In the genomic region with DNA sequence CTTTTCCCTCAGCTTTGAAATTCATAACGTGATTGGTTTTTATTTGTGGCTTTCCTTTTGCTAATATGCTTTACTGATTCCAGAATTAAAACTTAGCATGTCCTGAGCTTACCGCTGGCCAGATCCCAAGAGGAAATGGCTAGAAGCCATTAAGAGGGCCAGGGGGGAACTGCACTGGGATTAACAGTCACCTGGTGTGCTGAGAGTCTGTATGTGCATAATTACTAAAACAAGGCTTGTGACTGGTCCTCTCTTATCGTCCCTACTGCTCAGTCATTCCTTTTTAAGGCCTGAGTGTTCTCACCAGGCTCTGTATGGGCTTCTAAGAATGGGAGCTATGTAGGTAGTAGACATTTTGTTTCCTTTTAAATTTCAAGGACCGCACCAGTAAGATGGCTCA, we compare ENCODE assay signal across 8 mouse cellular contexts. TPM values are rescaled to one million over a fixed set of nuclear protein-coding genes. Genes with fewer than 3 reads are reported as not detected.
DNase-seq lines count a peak whose midpoint lies in the region; ATAC-seq and TF ChIP-seq lines count a peak whose summit lies in the region.

No protein-coding gene starts in this region.

- no peaks in the 10 kb centered on the region for H3K27me3 ChIP-seq in liver, embryonic 13.5 days
- no peaks in the 10 kb centered on the region for H3K27me3 ChIP-seq in heart, embryonic 16.5 days (ENCODE audit: control insufficient read depth, insufficient read depth, low read length)
- H3K27me3 ChIP-seq in small intestine, adult 2 months (ENCODE audit: control insufficient read depth, insufficient read depth, low read length): no peaks in the 10 kb centered on the region
- H3K27me3 ChIP-seq in hindbrain, embryonic 14.5 days (ENCODE audit: control insufficient read depth, insufficient read depth, low read length): no peaks in the 10 kb centered on the region

- no peak overlapping the region for H3K4me2 ChIP-seq in liver, embryonic 13.5 days
- no peak overlapping the region for H3K4me2 ChIP-seq in heart, embryonic 16.5 days (ENCODE audit: low read depth, low read length)
- no peak overlapping the region for H3K4me2 ChIP-seq in hindbrain, embryonic 14.5 days (replicated peaks)

- H3K4me3 ChIP-seq in liver, embryonic 13.5 days (replicated peaks): no peak overlapping the region
- no peak overlapping the region for H3K4me3 ChIP-seq in heart, embryonic 16.5 days (ENCODE audit: low read length)
- H3K4me3 ChIP-seq in small intestine, adult 2 months (ENCODE audit: low read depth, low read length): no peak overlapping the region
- H3K4me3 ChIP-seq in hindbrain, embryonic 14.5 days (replicated peaks; ENCODE audit: low read length): no peak overlapping the region

- peaks cover 30% of the 10 kb centered on the region for H3K36me3 ChIP-seq in liver, embryonic 13.5 days
- H3K36me3 ChIP-seq in heart, embryonic 16.5 days (ENCODE audit: control insufficient read depth, insufficient read depth): no peaks in the 10 kb centered on the region; the same call in 1 of the 2 replicates
- H3K36me3 ChIP-seq in small intestine, adult 2 months (ENCODE audit: control insufficient read depth, insufficient read depth, low read length): peaks cover 3% of the 10 kb centered on the region
- H3K36me3 ChIP-seq in hindbrain, embryonic 14.5 days (replicated peaks; ENCODE audit: control insufficient read depth, insufficient read depth): no peaks in the 10 kb centered on the region

- H3K9me3 ChIP-seq in liver, embryonic 13.5 days (replicated peaks): no peaks in the 10 kb centered on the region
- H3K9me3 ChIP-seq in heart, embryonic 16.5 days (replicated peaks; ENCODE audit: control insufficient read depth, low read length): no peaks in the 10 kb centered on the region
- no peaks in the 10 kb centered on the region for H3K9me3 ChIP-seq in hindbrain, embryonic 14.5 days (ENCODE audit: control insufficient read depth, low read length)

- ATAC-seq in liver, embryonic 13.5 days (ENCODE audit: low read depth): 0 out of 2 replicates have a peak, but pooled peaks have one; percentile 25
- peak; percentile 82 for ATAC-seq in heart, embryonic 16.5 days (replicated peaks; ENCODE audit: extremely low read depth, insufficient read depth, low FRiP score)
- no peak for ATAC-seq in hindbrain, embryonic 14.5 days (ENCODE audit: low FRiP score)

- H3K27ac ChIP-seq in liver, embryonic 13.5 days: peak overlapping the region; percentile 65
- peak overlapping the region; percentile 81 for H3K27ac ChIP-seq in heart, embryonic 16.5 days (ENCODE audit: low read length)
- peak overlapping the region; percentile 87 for H3K27ac ChIP-seq in small intestine, adult 2 months (ENCODE audit: insufficient read depth, low read depth, low read length)
- H3K27ac ChIP-seq in hindbrain, embryonic 14.5 days: no peak overlapping the region

- peaks cover 55% of the 10 kb centered on the region for H3K4me1 ChIP-seq in liver, embryonic 13.5 days (replicated peaks)
- H3K4me1 ChIP-seq in heart, embryonic 16.5 days (ENCODE audit: control insufficient read depth, insufficient read depth, low read length): peaks cover 20% of the 10 kb centered on the region
- peaks cover 33% of the 10 kb centered on the region for H3K4me1 ChIP-seq in small intestine, adult 2 months (ENCODE audit: control insufficient read depth, insufficient read depth, insufficient read length, low read length)
- H3K4me1 ChIP-seq in hindbrain, embryonic 14.5 days (replicated peaks; ENCODE audit: control insufficient read depth, insufficient read depth, low read length): no peaks in the 10 kb centered on the region

- TF ChIP-seq CTCF in small intestine, adult 2 months (IDR thresholded peaks at IDR 0.05; ENCODE audit: extremely low read depth, insufficient read length, insufficient replicate concordance, low read depth, low read length): no peak

- TF ChIP-seq POLR2A in small intestine, adult 2 months (IDR thresholded peaks at IDR 0.05; ENCODE audit: low read depth, low read length): no peak

- no peak for DNase-seq in liver, embryonic 13.5 days
- no peak for DNase-seq in liver
- DNase-seq in kidney, postnatal 14 days: peak; percentile 76
- no peak for DNase-seq in thymus, postnatal 36 days
- DNase-seq in hindbrain, embryonic 14.5 days (ENCODE audit: low spot score): no peak
- no peak for DNase-seq in frontal cortex, postnatal 36 days (ENCODE audit: low spot score in 2 of 2)

- 0 out of 2 replicates have a peak overlapping the region, but pooled peaks have one; percentile 8 for H3K9ac ChIP-seq in liver, embryonic 13.5 days
- H3K9ac ChIP-seq in heart, embryonic 16.5 days (ENCODE audit: low read length): no peak overlapping the region
- no peak overlapping the region for H3K9ac ChIP-seq in hindbrain, embryonic 14.5 days

- WGBS in liver, embryonic 13.5 days (ENCODE audit: insufficient replicate concordance): 61% methylated on average over 4 of the region's 4 CpGs
- 39% methylated on average over 4 of the region's 4 CpGs for WGBS in heart, embryonic 16.5 days
- WGBS in small intestine, adult 2 months: 14% methylated on average over 4 of the region's 4 CpGs
- WGBS in hindbrain, embryonic 14.5 days: 46% methylated on average over 4 of the region's 4 CpGs

RNA-seq across cellular contexts. Expression of a gene that starts 23.5 kb away (rescaled TPM):
- polyA plus RNA-seq in liver, embryonic 13.5 days (2015; fragmentation: Nextera tagmentation; extraction: Ambion mirVana): 81.9 and 106 TPM in 2 replicates
- 79.9 and 84.1 TPM in 2 replicates for polyA plus RNA-seq in heart, embryonic 16.5 days (2015; fragmentation: Nextera tagmentation; extraction: Ambion mirVana)
- polyA plus RNA-seq in small intestine, adult 2 months (2012; rRNA removed): 8.3 and 17.1 TPM in 2 replicates
- polyA plus RNA-seq in hindbrain, embryonic 14.5 days (2014; fragmentation: Nextera tagmentation; extraction: Ambion mirVana): 10.0 and 12.3 TPM in 2 replicates
